Mouse (Mus musculus) T-helper 2 cell (primary cell): ENCODE measurements around the gene Ms4a3.

ENCODE experiments used
- in situ Hi-C: fragments of 300-600 bp; cut with MboI, MseI; formaldehyde crosslinking; loops from one replicate; pipeline ENCODE4 v1.15.1; 2025; ENCODE audit warnings: high pct_unique_total_duplicates

The Ms4a3 gene

DNA sequence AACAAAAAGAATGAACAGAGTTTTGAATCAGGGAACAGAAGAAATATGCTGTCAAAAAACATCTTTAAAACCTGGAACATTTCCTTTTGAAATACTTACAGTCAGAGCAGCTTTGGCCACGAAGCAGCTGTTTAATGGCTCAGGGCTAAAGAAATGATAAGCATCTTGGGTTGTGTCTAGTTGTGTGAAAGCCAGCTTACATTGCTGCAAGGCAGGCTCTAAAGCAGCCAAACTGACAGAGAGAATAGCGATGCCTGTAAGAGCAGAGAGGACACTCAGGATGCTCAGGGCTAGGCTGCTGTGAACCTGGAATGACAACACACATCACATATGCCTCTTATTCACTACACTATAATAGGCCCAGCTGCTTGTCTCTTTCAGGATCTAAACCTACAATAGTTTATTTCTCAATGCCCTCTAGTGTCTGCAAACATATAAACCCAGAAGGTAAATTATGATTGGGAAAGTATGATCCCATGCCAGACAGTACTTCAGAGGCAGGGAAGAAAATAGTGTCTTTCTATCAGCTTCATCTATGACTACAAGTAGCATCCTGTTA, 50.7 kb downstream of the Ms4a3 start:
- in situ Hi-C loops: no loop called here

DNA sequence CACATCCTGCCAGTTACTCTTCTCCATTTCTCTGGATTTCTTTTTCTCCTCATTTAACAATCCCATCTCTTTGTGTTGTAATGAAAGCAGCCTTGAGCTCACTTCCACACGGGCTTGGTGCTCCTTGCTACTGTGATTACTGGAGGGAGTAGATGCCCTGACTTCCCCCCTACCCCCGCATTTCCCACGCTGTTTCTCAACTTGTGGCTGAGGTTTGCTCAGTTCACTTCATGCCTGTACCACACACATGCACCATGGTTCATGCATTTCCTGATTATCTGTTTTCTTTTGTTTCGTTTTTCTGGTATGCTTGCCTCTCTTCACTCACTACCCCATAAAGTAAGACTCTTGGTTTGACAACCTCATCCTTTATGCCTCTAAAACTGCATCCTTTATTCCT, 51.4 kb downstream of the Ms4a3 start:
- in situ Hi-C loops: no loop called here
